In the genomic region with DNA sequence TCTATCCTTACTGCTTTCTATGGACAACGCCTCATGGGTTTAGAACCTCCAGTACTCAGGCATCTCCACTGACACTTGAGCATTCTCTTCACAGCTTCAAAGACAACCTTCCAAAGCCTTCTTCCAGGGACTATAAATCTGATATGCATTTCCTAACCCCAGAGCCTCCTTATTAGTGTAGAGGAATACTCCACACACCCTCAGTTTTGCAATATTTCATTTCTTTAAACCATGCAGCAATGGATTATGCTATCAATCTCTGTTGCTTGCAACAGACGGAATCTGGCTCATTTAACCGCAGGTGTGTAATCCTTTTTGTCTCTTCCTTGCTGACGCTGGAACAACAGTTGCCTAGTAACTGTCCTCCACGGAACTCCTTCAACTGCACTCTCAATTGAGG, we compare ENCODE assay signal across 14 mouse cellular contexts.
DNase-seq lines count a peak whose midpoint lies in the region.
"Had no signal": no experiment of that assay in that cellular context is flagged by ENCODE, and none has a peak within 500 bp of the region (broad histone marks: within the 10 kb centered on the region; RNA-seq: fewer than 3 reads in every experiment).

No protein-coding gene starts in this region.

- peak; percentile 67 for DNase-seq in fat pad, adult 2 months (ENCODE audit: extremely low read depth, low read depth, low spot score)
- peak; percentile 55 for DNase-seq in gonadal fat pad, adult 2 months (ENCODE audit: low read depth)
- DNase-seq in layer of hippocampus, adult 9-11 months = no peak
- no peak for DNase-seq in left cerebral cortex, postnatal 4 days
- DNase-seq: adrenal gland, adult 2 months; adrenal gland, adult 8-10 months; adrenal gland, postnatal 10 days; adrenal gland, postnatal 14 days; adrenal gland, postnatal 25 days; adrenal gland, postnatal 36 days; B cell, adult 2 months; cerebellum, adult 11 months; cerebellum, adult 11-12 months; cerebellum, adult 18-20 months had no signal

- intact Hi-C loops in left cerebral cortex, postnatal 4 days (cut with DNase I) = no loop called here

Comparison
In these comparisons a context has a peak if more than half of its experiments do, and no peak if none do; other contexts are left out.
1. DNase-seq: peak in fat pad, adult 2 months (single experiment) and gonadal fat pad, adult 2 months (single experiment); none in layer of hippocampus, adult 9-11 months (single experiment) and left cerebral cortex, postnatal 4 days (single experiment).